Mouse (Mus musculus): Measurements from ENCODE around the gene Slc6a17.

- no peak for TF ChIP-seq EP300 (IDR thresholded peaks at IDR 0.05; ENCODE audit: insufficient read depth, low read depth, low read length)
- TF ChIP-seq CTCF (IDR thresholded peaks at IDR 0.05): no peak
These were observed 59.2 kb downstream of the Slc6a17 start for GRCm38 (mm10) chr3:107458528-107459195.

All from heart, adult 2 months (tissue).